Mouse (Mus musculus): ENCODE measurements around the gene Kif5c. TPM values are rescaled to one million over a fixed set of nuclear protein-coding genes. Genes with fewer than 3 reads are reported as not detected.

Kif5c gene
- total RNA-seq, 2 experiments from 2014 or later: 0.54 to 1.1 TPM

Other genes with a start within 250 kb of the Kif5c start
- gene Epc2, start 167.8 kb upstream of the Kif5c start, total RNA-seq (2021): 10 to 100 TPM; 22.2 to 22.8 TPM
- gene Lypd6b, start 168.4 kb downstream of the Kif5c start, total RNA-seq (2021): not detected